Mouse (Mus musculus) cerebellum, adult (tissue): ENCODE data around the gene Skor1.

Experiments
- ATAC-seq: cut with Nextera tagmentation; 2 replicates; pipeline ENCODE4 v1.9.2; 2017; ENCODE audit warnings: mild to moderate bottlenecking, moderate library complexity, mixed read lengths; ENCODE audit not compliant: insufficient number of reproducible peaks, low FRiP score, low TSS enrichment

The Skor1 gene

DNA sequence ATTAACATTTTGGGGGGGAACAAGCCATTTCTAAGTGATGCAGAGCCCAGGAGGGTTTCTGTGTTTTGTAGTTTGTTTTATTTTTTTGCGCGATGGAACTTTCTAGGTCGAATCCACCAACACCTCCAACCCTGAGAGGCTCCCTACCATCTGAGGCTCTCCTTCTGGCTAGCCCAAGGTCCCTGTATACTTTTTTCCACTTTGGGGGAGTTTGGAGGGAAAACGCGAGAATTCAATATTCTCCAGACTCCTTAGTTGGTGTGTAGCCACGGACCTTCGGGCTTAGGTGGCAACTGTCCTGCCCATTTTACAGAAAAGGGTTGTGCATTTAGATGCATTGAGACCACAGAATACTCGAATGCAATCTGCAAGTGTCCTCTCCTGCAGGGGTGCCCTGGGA is 12.5 kb downstream of the Skor1 start:
- no peak for ATAC-seq

GRCm38 (mm10) chr9:63135801-63136200 is 13.0 kb downstream of the Skor1 start:
- ATAC-seq: no peak

- no peak for ATAC-seq
These were observed 13.4 kb downstream of the Skor1 start for GRCm38 (mm10) chr9:63135356-63135755.

- no peak for ATAC-seq
These were observed 15.1 kb downstream of the Skor1 start for GRCm38 (mm10) chr9:63133659-63134058.

GRCm38 (mm10) chr9:63132673-63133601 is 15.8 kb downstream of the Skor1 start:
- peak; percentile 86 for ATAC-seq

GRCm38 (mm10) chr9:63131957-63132602 is 16.7 kb downstream of the Skor1 start:
- ATAC-seq: peak; percentile 32; the same call in 1 of the 2 replicates

GRCm38 (mm10) chr9:63129641-63130041 is 19.1 kb downstream of the Skor1 start:
- no peak for ATAC-seq

GRCm38 (mm10) chr9:63124512-63124911 is 24.2 kb downstream of the Skor1 start:
- ATAC-seq: no peak

DNA sequence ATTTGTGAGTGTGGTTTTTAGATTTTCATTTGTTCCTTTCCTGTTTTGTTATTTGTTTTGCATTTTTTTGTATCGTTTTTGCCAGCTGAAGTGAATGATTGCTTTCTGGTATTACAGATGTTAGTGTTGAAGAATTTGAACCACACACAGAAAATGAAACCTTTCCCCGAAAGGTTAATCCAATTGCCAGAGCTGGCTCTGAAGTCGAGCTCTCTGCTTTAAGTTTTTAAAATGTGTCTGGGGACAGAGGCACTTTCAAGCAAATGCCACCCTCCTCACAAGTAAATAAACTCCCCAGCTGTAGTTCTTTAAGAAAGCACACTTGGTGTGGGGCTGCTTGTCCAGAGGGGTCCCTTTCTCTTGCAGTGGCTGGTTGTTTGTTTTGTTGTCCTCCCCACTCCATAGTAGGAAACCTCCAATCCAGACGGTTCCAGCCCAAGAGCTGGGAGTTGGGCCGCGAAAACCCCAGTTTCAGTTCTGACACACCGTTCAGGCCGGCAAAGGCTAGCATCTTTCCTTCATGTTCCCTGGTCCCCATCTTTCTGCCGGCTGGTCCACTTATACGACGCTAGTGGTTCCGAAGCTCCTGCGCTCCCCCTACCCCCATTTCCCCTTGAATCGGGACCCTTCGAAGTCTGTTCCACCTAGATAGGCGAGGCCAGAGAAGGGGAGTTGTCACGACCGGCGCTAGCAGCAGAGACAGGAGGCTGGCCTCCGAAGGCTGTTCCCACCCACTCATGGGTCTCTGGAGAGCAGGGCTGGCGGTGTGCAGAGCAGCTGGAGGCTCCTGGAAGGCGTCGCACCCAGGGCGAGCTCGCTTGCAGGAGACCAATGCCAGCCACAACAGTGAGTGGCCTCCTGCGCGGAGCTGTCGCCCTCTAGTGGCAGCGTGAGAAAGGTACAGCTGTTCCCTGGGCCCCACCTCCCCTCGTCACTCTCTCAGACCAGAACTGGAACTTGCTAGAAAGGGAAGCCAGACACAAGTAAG is 25.0 kb downstream of the Skor1 start:
- peak; percentile 84; the same call in 1 of the 2 replicates for ATAC-seq

- no peak for ATAC-seq
These were observed 26.5 kb downstream of the Skor1 start for GRCm38 (mm10) chr9:63122161-63122833.

- no peak for ATAC-seq
These were observed 30.4 kb downstream of the Skor1 start for GRCm38 (mm10) chr9:63118385-63118784.

DNA sequence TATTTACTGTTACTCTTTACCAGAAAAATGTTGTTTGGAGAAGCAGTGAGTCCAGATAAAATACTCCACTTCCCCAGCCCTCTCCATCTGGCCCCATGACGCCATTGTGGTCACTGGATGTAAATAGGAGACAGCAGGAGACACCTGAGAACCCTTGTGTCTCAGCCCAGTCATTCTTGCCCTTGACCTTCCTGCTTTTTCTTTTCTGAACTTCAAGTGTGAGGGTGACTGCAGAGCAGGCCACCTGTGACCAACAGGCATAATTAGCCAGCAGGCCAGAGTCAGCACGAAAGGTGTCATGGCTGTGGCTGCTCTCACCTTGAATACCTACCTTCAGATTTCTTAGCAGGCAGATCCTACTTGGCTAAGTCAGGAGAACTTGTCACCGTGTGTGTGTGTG is 36.2 kb downstream of the Skor1 start:
- ATAC-seq: no peak

GRCm38 (mm10) chr9:63109782-63110087 is 39.0 kb downstream of the Skor1 start:
- ATAC-seq: no peak; the same call in 1 of the 2 replicates

- peak; percentile 40; the same call in 1 of the 2 replicates for ATAC-seq
These were observed 39.6 kb downstream of the Skor1 start for GRCm38 (mm10) chr9:63109020-63109781.

GRCm38 (mm10) chr9:63108580-63108979 is 40.2 kb downstream of the Skor1 start:
- ATAC-seq: no peak

GRCm38 (mm10) chr9:63100660-63101059 is 48.1 kb downstream of the Skor1 start:
- no peak for ATAC-seq

DNA sequence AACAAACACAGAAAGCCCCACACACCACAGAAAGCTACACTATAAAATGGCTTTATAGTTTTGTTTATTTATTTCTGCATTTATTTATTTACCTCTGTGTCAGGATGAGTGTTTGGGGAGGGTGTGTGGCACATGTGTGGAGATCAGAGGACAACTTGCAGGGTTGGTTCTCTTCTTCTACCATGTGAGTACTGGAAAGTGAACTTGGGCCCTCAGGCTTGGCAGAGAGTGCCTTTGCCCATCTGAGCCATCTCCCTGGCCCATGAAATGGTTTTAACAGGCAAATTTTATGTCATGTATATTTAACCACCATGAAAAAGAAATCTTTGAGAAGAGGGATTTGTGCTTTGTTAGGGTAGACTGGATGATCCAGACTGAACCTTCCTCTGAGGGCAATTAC is 48.9 kb downstream of the Skor1 start:
- no peak for ATAC-seq

DNA sequence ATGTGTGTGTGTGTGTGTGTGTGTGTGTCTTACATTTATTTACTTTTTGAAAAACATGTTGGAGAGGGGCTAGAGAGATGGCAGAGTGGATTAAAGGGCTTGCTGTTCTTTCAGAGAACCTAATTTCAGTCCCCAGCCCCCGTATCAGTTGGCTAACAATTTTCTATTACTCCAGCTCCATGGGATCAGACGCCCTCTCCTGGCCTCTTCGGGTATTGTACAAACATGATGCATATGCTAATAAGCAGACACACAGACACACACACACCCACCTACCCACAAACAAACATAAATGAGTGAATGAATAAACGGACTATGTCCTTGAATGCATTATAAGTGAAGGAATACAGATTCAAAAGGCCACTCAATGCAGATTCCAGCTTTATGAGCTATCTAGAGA is 49.4 kb downstream of the Skor1 start:
- ATAC-seq: no peak

DNA sequence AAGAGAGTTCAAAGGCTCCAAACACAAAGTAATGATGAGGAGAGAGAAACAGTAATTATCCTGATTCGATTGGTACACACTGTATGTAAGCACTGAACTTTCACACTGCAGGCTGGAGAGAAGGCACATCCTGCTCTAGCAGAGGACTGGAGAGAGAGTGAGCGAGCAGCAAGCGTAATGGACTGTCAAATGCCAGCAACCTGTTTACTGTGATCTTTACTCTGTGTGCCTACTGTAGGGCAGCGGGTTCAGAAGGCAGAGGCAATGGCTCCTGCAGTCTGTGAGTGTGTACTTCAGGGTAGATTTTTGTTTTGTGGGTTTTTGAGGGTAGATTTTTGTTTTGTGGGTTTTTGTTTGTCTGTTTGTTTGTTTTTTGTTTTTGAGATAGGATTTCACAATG is 49.9 kb downstream of the Skor1 start:
- no peak for ATAC-seq
